Mouse (Mus musculus) cerebellum, adult 2 months (tissue): ENCODE results near the gene Kbtbd13.

Experiments used
- CTCF ChIP-seq: fragments of 200-500 bp; IDR thresholded peaks from 2 replicates; pipeline ENCODE4 v1.5.1; 2011; ENCODE audit warnings: low read depth, mild to moderate bottlenecking, control low read depth, low read length, moderate library complexity, borderline replicate concordance; ENCODE audit not compliant: insufficient read depth
- POLR2A ChIP-seq: fragments of 200-500 bp; IDR thresholded peaks from 2 replicates; pipeline ENCODE4 v1.6.1; 2011; ENCODE audit warnings: low read length, control low read depth, borderline replicate concordance; ENCODE audit not compliant: insufficient read depth

DNA sequence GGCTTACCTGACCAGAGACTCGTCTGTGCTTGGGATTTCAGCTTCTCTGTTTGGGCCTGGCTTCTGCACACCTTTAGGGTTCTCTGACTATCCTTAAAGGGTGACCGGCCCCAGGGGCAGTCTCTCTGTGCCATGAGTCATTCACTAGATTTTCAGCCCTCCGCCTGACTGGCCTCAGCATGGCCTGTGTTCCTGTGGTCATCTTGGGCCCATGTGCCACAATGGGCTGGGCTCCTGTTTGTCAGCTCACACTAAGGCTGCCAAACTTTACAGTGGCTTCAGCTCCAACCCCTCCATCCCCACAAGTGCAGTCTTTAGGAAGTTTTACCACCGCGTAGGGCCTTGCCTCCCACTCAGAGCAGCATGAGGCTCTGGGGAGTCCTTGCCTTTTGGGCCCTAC, 38.2 kb downstream of the Kbtbd13 start:
- no peak for TF ChIP-seq POLR2A
- TF ChIP-seq CTCF: no peak
